Mouse (Mus musculus): Measurements from ENCODE around the gene Jmjd8.
A peak's percentile ranks its signal among the peaks of the same experiment; 100 is the strongest.

GRCm38 (mm10) chr17:25844396-25844901 is 15.8 kb downstream of the Jmjd8 start, which contains the start of gene Rhot2:
- TF ChIP-seq CTCF (IDR thresholded peaks at IDR 0.05; ENCODE audit: borderline replicate concordance, insufficient read depth, low read depth, low read length) (peak; percentile 27; the same call in 1 of the 2 replicates), POLR2A (IDR thresholded peaks at IDR 0.05; ENCODE audit: borderline replicate concordance, insufficient read depth, low read length) (peak; percentile 77; the same call in 1 of the 2 replicates)

All from cerebellum, adult 2 months (tissue).